Mouse (Mus musculus) layer of hippocampus, adult 18-20 months (tissue): ENCODE data around the gene Wdpcp. TPM values are rescaled to one million over a fixed set of nuclear protein-coding genes. Genes with fewer than 3 reads are reported as not detected.

ENCODE experiments used
- DNase-seq, 2 experiments: peaks; one replicate each; pipeline ENCODE4 v3.0.0; 2022; ENCODE audit warnings: low spot score in 2 of 2
- total RNA-seq, 2 experiments: library from RNA; stranded (reverse); gene quantifications; 2 replicates each; pipeline ENCODE4 v1.2.3; 2021

Gene Wdpcp
- total RNA-seq, 2 experiments from 2014 or later, result 10.9 to 11.2 TPM

DNA sequence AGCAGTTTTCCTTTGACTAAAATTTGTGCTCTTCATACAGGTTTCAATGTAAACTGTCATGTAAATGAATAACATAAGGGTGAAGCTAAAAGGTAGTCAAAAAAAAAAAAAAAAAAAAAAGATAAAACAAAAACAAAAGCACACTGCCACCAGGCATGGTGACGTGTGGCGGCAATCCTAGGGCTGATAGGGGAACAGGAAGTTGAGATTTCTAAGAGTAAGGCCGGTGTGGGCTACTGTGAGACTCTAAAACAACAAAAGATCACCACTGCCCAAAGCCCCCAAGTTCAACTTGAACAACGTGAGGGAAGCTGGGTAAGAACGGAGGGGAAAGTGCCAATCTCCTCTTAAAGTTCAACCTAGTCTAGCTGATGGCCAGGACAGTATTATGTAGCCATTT lies 3.0 kb upstream of the Wdpcp start:
- DNase-seq, result no peak

GRCm38 (mm10) chr11:21569456-21570108 lies 2.5 kb upstream of the Wdpcp start:
- peak; percentile 26 to 71 for DNase-seq

- no peak for DNase-seq
Measured at GRCm38 (mm10) chr11:21570109-21570474, 1.9 kb upstream of the Wdpcp start.

GRCm38 (mm10) chr11:21570973-21571372 lies 1.1 kb upstream of the Wdpcp start:
- peak; percentile 41 to 59 for DNase-seq

- no peak for DNase-seq
Measured at GRCm38 (mm10) chr11:21581472-21581871, 9.4 kb downstream of the Wdpcp start.

- no peak for DNase-seq
Measured at GRCm38 (mm10) chr11:21583286-21583685, 11.3 kb downstream of the Wdpcp start.

- no peak for DNase-seq
Measured at GRCm38 (mm10) chr11:21602497-21602896, 30.5 kb downstream of the Wdpcp start.

DNA sequence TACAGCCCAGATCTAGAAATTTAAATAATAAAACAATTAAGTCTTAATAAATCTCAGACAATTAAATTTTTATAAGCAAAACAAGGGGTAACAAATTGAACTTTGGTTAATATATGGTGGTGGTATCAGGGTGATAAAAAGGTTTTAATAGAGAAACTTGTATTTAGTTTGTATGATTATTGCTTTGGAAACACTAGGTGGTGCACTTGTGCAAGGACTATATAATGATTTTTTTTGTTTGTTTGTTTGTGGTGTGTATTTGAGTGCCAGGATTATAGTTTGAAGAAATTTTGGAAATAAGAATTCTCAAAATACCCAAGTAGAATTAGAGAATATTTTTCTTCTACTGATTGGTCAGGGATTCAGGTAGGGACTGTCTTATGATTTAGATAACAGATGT lies 43.9 kb downstream of the Wdpcp start:
- no peak for DNase-seq

DNA sequence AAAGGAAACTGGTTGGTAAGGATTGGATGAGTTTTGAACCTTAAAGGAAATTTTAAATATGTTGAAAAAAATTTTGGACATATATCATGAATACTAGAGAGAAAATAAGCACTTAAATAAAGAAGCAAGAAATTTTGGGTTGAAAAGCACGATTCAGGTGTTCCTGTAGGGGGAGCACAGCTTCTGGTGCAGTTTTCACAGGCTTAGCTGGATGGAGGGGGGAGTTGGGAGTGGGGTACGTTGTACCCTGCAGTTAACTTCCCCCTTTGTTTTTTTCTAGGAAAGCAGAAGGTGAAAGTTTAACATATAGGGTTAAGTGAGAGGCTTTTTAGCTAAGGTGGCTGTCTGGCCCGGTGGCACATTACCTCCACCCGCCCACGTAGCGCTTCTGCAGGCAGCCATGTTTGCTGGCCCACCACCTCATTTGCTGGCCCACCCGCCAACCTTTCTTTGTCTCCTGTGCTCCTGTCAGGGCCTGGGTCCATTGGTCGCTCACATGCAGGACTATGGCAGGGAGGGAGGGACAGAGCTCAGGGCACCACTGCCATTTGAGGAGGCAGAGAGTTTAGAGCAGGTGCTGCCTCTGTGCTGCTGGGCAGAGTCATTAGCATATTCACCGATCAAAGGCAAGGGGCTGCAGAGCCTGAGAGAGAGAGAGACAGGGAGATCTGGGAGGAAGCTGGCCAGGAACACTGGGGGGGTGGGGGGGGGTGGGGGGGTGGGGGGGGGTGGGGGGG lies 62.3 kb downstream of the Wdpcp start:
- no peak for DNase-seq

- no peak for DNase-seq
Measured at GRCm38 (mm10) chr11:21638341-21638740, 66.3 kb downstream of the Wdpcp start.

GRCm38 (mm10) chr11:21639534-21639933 lies 67.5 kb downstream of the Wdpcp start:
- DNase-seq, result no peak

- no peak for DNase-seq
Measured at GRCm38 (mm10) chr11:21644231-21644630, 72.2 kb downstream of the Wdpcp start.

- DNase-seq, result no peak
Measured at GRCm38 (mm10) chr11:21646136-21646535, 74.1 kb downstream of the Wdpcp start.

DNA sequence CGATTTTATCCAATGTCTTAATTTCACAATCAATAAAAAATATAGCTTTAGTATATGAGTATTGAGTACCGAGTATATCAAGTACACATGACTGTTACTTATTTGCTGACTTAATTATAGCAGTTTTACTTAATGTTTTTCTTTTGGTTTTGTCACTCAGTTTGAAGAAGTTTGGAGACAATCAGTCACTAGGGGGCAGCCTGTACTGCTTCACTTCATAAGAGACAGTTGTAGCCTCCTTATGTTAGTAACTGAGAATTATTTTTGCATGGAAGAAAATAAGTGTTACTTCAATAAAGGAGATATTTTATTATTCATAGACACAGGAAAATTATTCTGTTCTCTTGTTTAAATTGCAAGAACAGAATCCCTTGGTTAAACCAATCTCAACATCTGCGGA lies 87.0 kb downstream of the Wdpcp start:
- peak; percentile 15 to 72 for DNase-seq

GRCm38 (mm10) chr11:21677034-21677433 lies 105.0 kb downstream of the Wdpcp start:
- DNase-seq, result no peak

GRCm38 (mm10) chr11:21688441-21688840 lies 116.4 kb downstream of the Wdpcp start:
- DNase-seq, result peak; percentile 77 to 89

- no peak for DNase-seq
Measured at GRCm38 (mm10) chr11:21690730-21691129, 118.7 kb downstream of the Wdpcp start.

DNA sequence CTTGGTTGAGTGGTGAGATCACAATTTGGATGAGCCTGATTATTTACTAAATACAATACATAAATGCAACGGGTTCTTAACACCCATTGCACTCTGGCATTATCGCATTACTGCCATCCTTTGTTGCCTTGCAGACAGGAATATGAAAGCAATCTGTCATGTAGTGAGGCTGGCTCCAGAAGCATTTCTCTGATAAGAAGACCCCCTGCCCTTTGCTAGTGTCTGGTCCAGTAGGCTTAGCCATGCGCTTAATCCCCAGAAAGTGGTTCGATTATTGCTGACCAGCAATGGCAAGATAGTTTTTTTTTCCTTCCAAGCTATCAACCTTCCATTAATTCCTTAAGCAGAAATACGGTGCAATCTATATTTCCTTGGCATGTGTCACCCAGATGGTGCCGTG lies 122.1 kb downstream of the Wdpcp start:
- no peak for DNase-seq

GRCm38 (mm10) chr11:21697642-21698041 lies 125.6 kb downstream of the Wdpcp start:
- DNase-seq, result no peak

GRCm38 (mm10) chr11:21713508-21713907 lies 141.5 kb downstream of the Wdpcp start:
- peak in 1 of 2 experiments; percentile 17 for DNase-seq

DNA sequence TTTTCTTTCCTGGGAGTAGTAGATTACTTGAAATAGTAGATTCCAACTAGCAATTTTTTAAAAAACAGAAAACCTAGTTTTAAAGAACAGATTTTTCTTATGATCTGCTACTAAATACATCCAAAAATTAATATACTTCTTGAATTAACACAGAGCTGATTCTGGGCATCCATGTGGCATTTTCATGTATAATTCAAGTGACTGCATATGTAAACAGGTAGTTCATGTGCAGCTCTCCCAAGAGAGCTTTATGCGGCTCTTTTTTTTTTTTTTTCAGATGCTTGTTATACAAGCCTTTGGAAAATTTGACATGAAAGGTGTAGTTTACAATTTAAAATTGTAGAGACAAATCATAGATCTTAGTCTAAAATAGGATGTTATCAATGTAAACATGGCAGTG lies 142.0 kb downstream of the Wdpcp start:
- DNase-seq, result no peak

DNA sequence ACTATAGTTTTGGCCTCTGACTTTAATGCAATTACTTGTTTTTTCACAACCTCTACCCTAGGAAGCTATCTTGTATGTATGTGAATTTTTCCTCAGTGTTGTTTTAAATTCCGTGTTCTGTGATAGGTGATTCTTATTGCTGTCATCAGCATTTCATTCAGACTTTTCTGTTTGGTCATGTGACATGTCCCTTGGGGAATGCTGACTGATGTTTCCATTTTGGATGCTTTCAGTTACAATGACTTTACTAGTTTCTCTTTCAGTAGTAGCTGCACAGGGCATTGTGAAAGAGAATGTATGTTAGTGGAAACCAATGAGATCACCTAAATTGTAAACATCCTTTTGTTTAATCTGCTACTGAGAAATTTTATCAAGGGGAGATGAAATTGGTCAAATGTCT lies 154.3 kb downstream of the Wdpcp start:
- DNase-seq, result no peak

- DNase-seq, result no peak
Measured at GRCm38 (mm10) chr11:21729056-21729455, 157.0 kb downstream of the Wdpcp start.
